Mouse (Mus musculus) neural tube, embryonic 11.5 days (tissue): ENCODE results near the gene Tlr6. TPM values are rescaled to one million over a fixed set of nuclear protein-coding genes. Genes with fewer than 3 reads are reported as not detected.

Experiments used
- ATAC-seq: fragments of 200-750 bp; cut with Nextera tagmentation; 2 replicates; pipeline ENCODE4 v1.8.0; 2017; ENCODE audit warnings: moderate number of reproducible peaks, mild to moderate bottlenecking, moderate TSS enrichment, moderate library complexity; ENCODE audit not compliant: insufficient read depth, low FRiP score, low TSS enrichment
- DNase-seq: peaks from one replicate; pipeline ENCODE4 v3.0.0-alpha.2; 2015; ENCODE audit warnings: low spot score
- H3K27ac ChIP-seq: fragments of 300-500 bp; sonication (generic); 2 replicates; pipeline ENCODE4 v1.5.1; 2014; ENCODE audit warnings: low read depth, mild to moderate bottlenecking, low read length
- H3K27me3 ChIP-seq: fragments of 300-500 bp; sonication (generic); 2 replicates; pipeline ENCODE4 v1.6.1; 2014; ENCODE audit warnings: mild to moderate bottlenecking, low read length, mixed read lengths; ENCODE audit not compliant: control insufficient read depth, insufficient read depth
- H3K36me3 ChIP-seq: fragments of 300-500 bp; sonication (generic); 2 replicates; pipeline ENCODE4 v1.6.1; 2014; ENCODE audit warnings: mild to moderate bottlenecking, low read length, moderate library complexity, mixed read lengths; ENCODE audit not compliant: control insufficient read depth, insufficient read depth
- H3K4me1 ChIP-seq: fragments of 300-500 bp; sonication (generic); 2 replicates; pipeline ENCODE4 v1.6.1; 2014; ENCODE audit warnings: low read length, mixed read lengths; ENCODE audit not compliant: control insufficient read depth, insufficient read depth
- H3K4me2 ChIP-seq: fragments of 300-500 bp; sonication (generic); 2 replicates; pipeline ENCODE4 v1.6.1; 2014; ENCODE audit warnings: low read depth, mild to moderate bottlenecking, moderate library complexity
- H3K4me3 ChIP-seq: fragments of 300-500 bp; sonication (generic); 2 replicates; pipeline ENCODE4 v1.5.1; 2014; ENCODE audit warnings: low read depth, low read length
- H3K9ac ChIP-seq: fragments of 300-500 bp; sonication (generic); 2 replicates; pipeline ENCODE4 v1.6.1; 2014; ENCODE audit warnings: mild to moderate bottlenecking, low read length
- H3K9me3 ChIP-seq: fragments of 300-500 bp; sonication (generic); 2 replicates; pipeline ENCODE4 v1.6.1; 2016; ENCODE audit warnings: low read length; ENCODE audit not compliant: control insufficient read depth
- WGBS: fragments of 180-500 bp; shearing (Covaris S2); extraction: QIAGEN DNeasy Blood & Tissue Kit; methylation state at CpG from one replicate; pipeline ENCODE4 v1.1.7; 2014; 5-methylcytosine and 5-hydroxymethylcytosine counted together
- polyA plus RNA-seq: library from polyadenylated mRNA; unstranded; fragments of >200 nt; fragmentation: Nextera tagmentation; extraction: Ambion mirVana; gene quantifications from 2 replicates; pipeline ENCODE4 v1.2.1, GENCODE M21; 2014

The Tlr6 gene
- polyA plus RNA-seq, 1 experiment from 2014 or later, result 0.41 TPM

- 84% methylated on average over 22 of the region's 22 CpGs for WGBS
- Histone ChIP-seq H3K36me3 (no peaks in the 10 kb centered on the region), H3K4me1 (no peaks in the 10 kb centered on the region), H3K4me3 (no peak overlapping the region), H3K9ac (no peak overlapping the region), H3K27me3 (no peaks in the 10 kb centered on the region), H3K4me2 (no peak overlapping the region), H3K27ac (no peak overlapping the region), H3K9me3 (no peaks in the 10 kb centered on the region)
- no peak for ATAC-seq
- DNase-seq, result no peak
Observed at GRCm38 (mm10) chr5:64958991-64959842, 680 bp downstream of the Tlr6 start.

- whole genome bisulfite sequencing, result 90% methylated on average over 8 of the region's 8 CpGs
- no peak for DNase-seq
Observed at GRCm38 (mm10) chr5:64954931-64955330, 5.0 kb downstream of the Tlr6 start.

GRCm38 (mm10) chr5:64951486-64951885, 8.4 kb downstream of the Tlr6 start:
- WGBS, result 88% methylated on average over 5 of the region's 5 CpGs
- ATAC-seq (no peak), DNase-seq (no peak)
- Histone ChIP-seq H3K9me3 (no peaks in the 10 kb centered on the region), H3K4me2 (no peak overlapping the region), H3K4me3 (no peak overlapping the region), H3K4me1 (no peaks in the 10 kb centered on the region), H3K27me3 (no peaks in the 10 kb centered on the region), H3K36me3 (no peaks in the 10 kb centered on the region), H3K27ac (no peak overlapping the region), H3K9ac (no peak overlapping the region)

More at GRCm38 (mm10) chr5:64954931-64955330, 5.0 kb downstream of the Tlr6 start:
- no peaks in the 10 kb centered on the region for H3K9me3 ChIP-seq
- no peak for ATAC-seq
- no peak overlapping the region for H3K27ac ChIP-seq
- H3K4me3 ChIP-seq, result no peak overlapping the region
- H3K36me3 ChIP-seq, result no peaks in the 10 kb centered on the region
- H3K9ac ChIP-seq, result no peak overlapping the region
- H3K4me1 ChIP-seq, result no peaks in the 10 kb centered on the region
- H3K27me3 ChIP-seq, result no peaks in the 10 kb centered on the region
- H3K4me2 ChIP-seq, result no peak overlapping the region

GRCm38 (mm10) chr5:64932775-64933174, 27.1 kb downstream of the Tlr6 start:
- H3K4me1 ChIP-seq, result no peaks in the 10 kb centered on the region
- H3K36me3 ChIP-seq, result no peaks in the 10 kb centered on the region
- H3K4me3 ChIP-seq, result no peak overlapping the region
- no peak overlapping the region for H3K4me2 ChIP-seq
- no peaks in the 10 kb centered on the region for H3K27me3 ChIP-seq
- ATAC-seq (no peak), DNase-seq (no peak)
- H3K9me3 ChIP-seq, result no peaks in the 10 kb centered on the region
- 88% methylated on average over 15 of the region's 15 CpGs for WGBS
- H3K27ac ChIP-seq, result no peak overlapping the region
- H3K9ac ChIP-seq, result no peak overlapping the region

- Histone ChIP-seq H3K4me3 (no peak overlapping the region), H3K27me3 (no peaks in the 10 kb centered on the region), H3K4me1 (no peaks in the 10 kb centered on the region), H3K27ac (no peak overlapping the region), H3K9me3 (no peaks in the 10 kb centered on the region), H3K4me2 (no peak overlapping the region), H3K36me3 (no peaks in the 10 kb centered on the region), H3K9ac (no peak overlapping the region)
- 63% methylated on average over 3 of the region's 3 CpGs for WGBS
- DNase-seq (no peak), ATAC-seq (no peak)
Observed at GRCm38 (mm10) chr5:64932215-64932614, 27.7 kb downstream of the Tlr6 start.

- Histone ChIP-seq H3K9ac (no peak overlapping the region), H3K27me3 (no peaks in the 10 kb centered on the region), H3K9me3 (no peaks in the 10 kb centered on the region), H3K36me3 (no peaks in the 10 kb centered on the region), H3K4me2 (no peak overlapping the region), H3K4me3 (no peak overlapping the region), H3K4me1 (no peaks in the 10 kb centered on the region), H3K27ac (no peak overlapping the region)
- ATAC-seq, result no peak
- DNase-seq, result no peak
- WGBS, result 88% methylated on average over 5 of the region's 5 CpGs
Observed at GRCm38 (mm10) chr5:64922891-64923381, 37.0 kb downstream of the Tlr6 start.

- no peak overlapping the region for H3K9ac ChIP-seq
- WGBS, result 94% methylated on average over 6 of the region's 6 CpGs
- H3K36me3 ChIP-seq, result no peaks in the 10 kb centered on the region
- H3K27me3 ChIP-seq, result no peaks in the 10 kb centered on the region
- no peak overlapping the region for H3K4me2 ChIP-seq
- ATAC-seq (no peak), DNase-seq (no peak)
- no peak overlapping the region for H3K27ac ChIP-seq
- no peaks in the 10 kb centered on the region for H3K9me3 ChIP-seq
- H3K4me3 ChIP-seq, result no peak overlapping the region
- H3K4me1 ChIP-seq, result no peaks in the 10 kb centered on the region
Observed at GRCm38 (mm10) chr5:64918616-64919597, 41.0 kb downstream of the Tlr6 start.

- no peaks in the 10 kb centered on the region for H3K4me1 ChIP-seq
- ATAC-seq (no peak), DNase-seq (no peak)
- no peaks in the 10 kb centered on the region for H3K9me3 ChIP-seq
- no peak overlapping the region for H3K4me3 ChIP-seq
- no peak overlapping the region for H3K27ac ChIP-seq
- no peaks in the 10 kb centered on the region for H3K27me3 ChIP-seq
- no peak overlapping the region for H3K9ac ChIP-seq
- no peaks in the 10 kb centered on the region for H3K36me3 ChIP-seq
- WGBS, result 92% methylated on average over 11 of the region's 11 CpGs
- no peak overlapping the region for H3K4me2 ChIP-seq
Observed at GRCm38 (mm10) chr5:64917721-64918120, 42.2 kb downstream of the Tlr6 start.
